Mouse (Mus musculus) small intestine, adult 2 months (tissue): ENCODE data around the gene Mtnr1b.

Experiments
- CTCF ChIP-seq: fragments of 200-500 bp; IDR thresholded peaks from 2 replicates; pipeline ENCODE4 v1.5.1; 2012; ENCODE audit warnings: low read depth, mild to moderate bottlenecking, control low read depth, inconsistent platforms, low read length, moderate library complexity, mixed read lengths; ENCODE audit not compliant: insufficient replicate concordance, insufficient read length; ENCODE audit errors: extremely low read depth
- POLR2A ChIP-seq: fragments of 200-500 bp; IDR thresholded peaks from 2 replicates; pipeline ENCODE4 v1.6.1; 2012; ENCODE audit warnings: low read depth, mild to moderate bottlenecking, control low read depth, inconsistent platforms, low read length, moderate library complexity

DNA sequence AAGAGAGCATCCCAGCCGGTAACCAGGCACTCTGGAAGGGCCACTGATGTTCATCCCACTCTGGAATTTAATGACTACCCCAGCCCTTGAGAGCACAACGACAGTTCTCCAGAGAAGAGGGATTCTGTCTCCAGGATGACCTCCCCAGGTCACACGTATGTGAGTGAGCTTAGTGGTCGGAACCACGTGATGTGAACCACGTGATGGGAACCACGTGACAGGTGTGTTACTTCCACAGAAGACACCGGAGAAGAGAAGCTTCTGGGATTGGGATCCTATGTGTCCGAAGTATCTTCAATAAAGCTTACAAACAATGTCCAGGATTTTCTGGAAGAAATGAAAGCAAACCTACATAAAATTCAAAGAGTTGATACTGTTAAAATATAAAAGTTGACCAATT is 82.3 kb downstream of the Mtnr1b start:
- TF ChIP-seq POLR2A, result no peak
- TF ChIP-seq CTCF, result no peak
